Mouse (Mus musculus): ENCODE measurements around the gene Gm4513. TPM values are rescaled to one million over a fixed set of nuclear protein-coding genes. Genes with fewer than 3 reads are reported as not detected.
"Not testable (repeated sequence)": the region's sequence is repeated elsewhere in the genome, so short reads cannot be mapped to it uniquely, and the experiment has no call there.

Gene Gm4513
- polyA plus RNA-seq (2015; fragmentation: Nextera tagmentation; extraction: Ambion mirVana): not detected in 2 replicates

DNA sequence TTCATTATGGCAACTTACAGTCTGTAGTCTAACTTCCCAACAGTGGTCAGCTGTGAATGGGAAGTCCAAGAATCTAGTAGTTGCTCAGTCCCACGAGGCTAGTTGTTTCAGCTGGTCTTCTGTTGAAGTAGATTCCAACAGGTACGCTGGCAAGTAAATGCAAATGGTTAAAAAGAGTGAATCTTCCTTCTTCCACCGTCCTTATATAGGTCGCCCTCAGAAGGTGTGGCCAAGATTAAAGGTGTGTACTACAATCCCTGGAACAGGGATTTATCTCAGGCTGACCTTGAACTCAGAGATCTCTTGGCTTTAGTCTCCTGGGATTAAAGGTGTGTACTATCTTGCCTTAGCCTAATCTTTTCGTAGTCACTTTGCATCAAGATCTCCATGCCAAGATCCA lies at the start of gene Gm4513:
Gene Gm4513 (minus strand): TSS at position 101 of the 400 bp plus-strand sequence.
- not testable (repeated sequence) for H3K9ac ChIP-seq (replicated peaks; ENCODE audit: low read depth); H3K4me3 ChIP-seq (ENCODE audit: low read depth, low read length); ATAC-seq; H3K4me1 ChIP-seq (ENCODE audit: insufficient read depth, low read depth, low read length); H3K4me2 ChIP-seq (replicated peaks; ENCODE audit: low read depth, low read length); H3K9me3 ChIP-seq (ENCODE audit: low read length); DNase-seq (ENCODE audit: low spot score); H3K27ac ChIP-seq (ENCODE audit: low read length); H3K36me3 ChIP-seq (ENCODE audit: insufficient read depth, low read length); H3K27me3 ChIP-seq (replicated peaks; ENCODE audit: insufficient read depth, low read length)
- WGBS: 75% methylated on average over 3 of the region's 5 CpGs

DNA sequence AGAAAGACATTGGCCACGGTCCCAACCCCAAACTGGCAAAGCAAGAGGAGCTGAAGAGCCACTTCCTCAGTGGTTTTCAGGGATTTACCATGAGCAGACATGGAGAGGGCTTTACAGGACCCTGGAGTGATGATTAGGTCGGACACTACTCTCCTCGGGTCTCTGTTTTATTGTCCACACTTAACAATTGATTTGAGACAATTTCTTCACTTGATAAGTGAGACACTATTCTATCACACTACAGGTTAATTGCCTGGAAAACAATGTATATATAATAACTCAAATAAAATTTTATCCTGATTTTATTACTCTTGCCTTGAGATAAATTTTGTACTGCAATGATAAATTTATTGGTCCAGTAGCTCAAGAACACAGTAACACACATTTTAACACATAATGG lies 22.7 kb downstream of the Gm4513 start, which contains the start of gene Gm4141:
Gene Gm4141 (minus strand): TSS at position 101 of the 400 bp plus-strand sequence.
- H3K4me1 ChIP-seq (ENCODE audit: insufficient read depth, low read depth, low read length); DNase-seq (ENCODE audit: low spot score); H3K27me3 ChIP-seq (replicated peaks; ENCODE audit: insufficient read depth, low read length); H3K27ac ChIP-seq (ENCODE audit: low read length); ATAC-seq; H3K4me3 ChIP-seq (ENCODE audit: low read depth, low read length); H3K9me3 ChIP-seq (ENCODE audit: low read length); H3K4me2 ChIP-seq (replicated peaks; ENCODE audit: low read depth, low read length); H3K9ac ChIP-seq (replicated peaks; ENCODE audit: low read depth); H3K36me3 ChIP-seq (ENCODE audit: insufficient read depth, low read length): not testable (repeated sequence)
- WGBS: no CpG with 5 or more reads among the region's 3 CpGs

DNA sequence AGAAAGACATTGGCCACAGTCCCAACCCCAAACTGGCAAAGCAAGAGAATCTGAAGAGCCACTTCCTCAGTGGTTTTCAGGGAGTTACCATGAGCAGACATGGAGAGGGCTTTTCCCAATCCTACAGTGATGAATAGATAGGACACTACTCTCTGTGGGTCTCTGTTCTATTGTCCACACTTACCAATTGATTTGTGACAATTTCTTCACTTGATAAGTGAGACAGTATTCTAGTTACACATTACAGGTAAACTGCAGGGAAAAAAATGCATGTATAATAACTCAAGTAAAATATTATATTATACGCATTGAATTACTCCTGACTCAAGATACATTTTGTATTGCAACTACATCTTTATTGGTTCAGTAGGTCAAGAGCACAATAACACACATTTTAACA lies 53.2 kb downstream of the Gm4513 start, which contains the start of gene Gm5726:
Gene Gm5726 (minus strand): TSS at position 101 of the 400 bp plus-strand sequence.
- H3K27me3 ChIP-seq (replicated peaks; ENCODE audit: insufficient read depth, low read length); H3K4me2 ChIP-seq (replicated peaks; ENCODE audit: low read depth, low read length); DNase-seq (ENCODE audit: low spot score); ATAC-seq; H3K4me3 ChIP-seq (ENCODE audit: low read depth, low read length); H3K9me3 ChIP-seq (ENCODE audit: low read length); H3K27ac ChIP-seq (ENCODE audit: low read length); H3K4me1 ChIP-seq (ENCODE audit: insufficient read depth, low read depth, low read length); H3K36me3 ChIP-seq (ENCODE audit: insufficient read depth, low read length); H3K9ac ChIP-seq (replicated peaks; ENCODE audit: low read depth): not testable (repeated sequence)
- WGBS: no CpG with 5 or more reads among the region's 1 CpGs

Other genes starting within 250 kb of the Gm4513 start
- gene Gm5728, start 223.6 kb downstream of the Gm4513 start, polyA plus RNA-seq (2015; fragmentation: Nextera tagmentation; extraction: Ambion mirVana): not detected in 2 replicates
- not detected in 2 replicates for gene Vmn1r100, start 181.1 kb downstream of the Gm4513 start, polyA plus RNA-seq (2015; fragmentation: Nextera tagmentation; extraction: Ambion mirVana)
- gene Vmn1r101, start 156.4 kb downstream of the Gm4513 start, polyA plus RNA-seq (2015; fragmentation: Nextera tagmentation; extraction: Ambion mirVana): not detected in 2 replicates
- not detected in 2 replicates for gene Gm10670, start 124.1 kb downstream of the Gm4513 start, polyA plus RNA-seq (2015; fragmentation: Nextera tagmentation; extraction: Ambion mirVana)
- not detected in 2 replicates for gene Vmn1r103, start 88.5 kb downstream of the Gm4513 start, polyA plus RNA-seq (2015; fragmentation: Nextera tagmentation; extraction: Ambion mirVana)
- gene Vmn1r104, start 65.2 kb downstream of the Gm4513 start, polyA plus RNA-seq (2015; fragmentation: Nextera tagmentation; extraction: Ambion mirVana): not detected in 2 replicates
- gene Gm5726, start 53.3 kb downstream of the Gm4513 start, polyA plus RNA-seq (2015; fragmentation: Nextera tagmentation; extraction: Ambion mirVana): not detected in 2 replicates
- not detected in 2 replicates for gene Gm4141, start 22.8 kb downstream of the Gm4513 start, polyA plus RNA-seq (2015; fragmentation: Nextera tagmentation; extraction: Ambion mirVana)
- gene Vmn1r107, start 69.9 kb upstream of the Gm4513 start, polyA plus RNA-seq (2015; fragmentation: Nextera tagmentation; extraction: Ambion mirVana): not detected in 2 replicates
- not detected in 2 replicates for gene Vmn1r111, start 104.2 kb upstream of the Gm4513 start, polyA plus RNA-seq (2015; fragmentation: Nextera tagmentation; extraction: Ambion mirVana)
- not detected in 2 replicates for gene Gm10668, start 131.6 kb upstream of the Gm4513 start, polyA plus RNA-seq (2015; fragmentation: Nextera tagmentation; extraction: Ambion mirVana)
- gene Vmn1r112, start 172.2 kb upstream of the Gm4513 start, polyA plus RNA-seq (2015; fragmentation: Nextera tagmentation; extraction: Ambion mirVana): not detected in 2 replicates
- gene Vmn1r113, start 188.3 kb upstream of the Gm4513 start, polyA plus RNA-seq (2015; fragmentation: Nextera tagmentation; extraction: Ambion mirVana): not detected in 2 replicates
- gene Vmn1r114, start 213.2 kb upstream of the Gm4513 start, polyA plus RNA-seq (2015; fragmentation: Nextera tagmentation; extraction: Ambion mirVana): not detected in 2 replicates
- gene Vmn1r115, start 246.0 kb upstream of the Gm4513 start, polyA plus RNA-seq (2015; fragmentation: Nextera tagmentation; extraction: Ambion mirVana): not detected in 2 replicates

All from lung, postnatal 0 days (tissue).